Mouse (Mus musculus) adrenal gland, postnatal 14 days (tissue): Measurements from ENCODE around the gene Thsd4. TPM values are rescaled to one million over a fixed set of nuclear protein-coding genes. Genes with fewer than 3 reads are reported as not detected.
"Not testable (repeated sequence)": the region's sequence is repeated elsewhere in the genome, so short reads cannot be mapped to it uniquely, and the experiment has no call there.

Experiments used
- DNase-seq: peaks from one replicate; pipeline ENCODE4 v3.0.0; 2021; ENCODE audit warnings: mixed read lengths
- total RNA-seq: library from RNA; stranded (reverse); gene quantifications from 2 replicates; pipeline ENCODE4 v1.2.3, GENCODE M21; 2021

Thsd4 gene
- total RNA-seq, 1 experiment from 2014 or later, result 7.7 TPM

GRCm38 (mm10) chr9:59945241-59945640 lies 576.6 kb downstream of the Thsd4 start:
- no peak for DNase-seq

- DNase-seq, result no peak
These were observed 578.0 kb downstream of the Thsd4 start for GRCm38 (mm10) chr9:59943826-59944225.

- DNase-seq, result no peak
These were observed 579.3 kb downstream of the Thsd4 start for GRCm38 (mm10) chr9:59942501-59943085.

GRCm38 (mm10) chr9:59941885-59942350 lies 579.9 kb downstream of the Thsd4 start:
- no peak for DNase-seq

- no peak for DNase-seq
These were observed 580.6 kb downstream of the Thsd4 start for GRCm38 (mm10) chr9:59940913-59941884.

- DNase-seq, result no peak
These were observed 582.2 kb downstream of the Thsd4 start for GRCm38 (mm10) chr9:59939691-59940090.

GRCm38 (mm10) chr9:59938529-59938928 lies 583.3 kb downstream of the Thsd4 start:
- no peak for DNase-seq

GRCm38 (mm10) chr9:59935866-59936265 lies 586.0 kb downstream of the Thsd4 start:
- not testable (repeated sequence) for DNase-seq

GRCm38 (mm10) chr9:59930248-59930647 lies 591.6 kb downstream of the Thsd4 start:
- no peak for DNase-seq

Other genes starting within 250 kb of the Thsd4 start
- gene Lrrc49, start 166.1 kb upstream of the Thsd4 start, total RNA-seq, result 21.0 and 24.2 TPM in 2 replicates
- 2.3 and 2.7 TPM in 2 replicates for gene Larp6, start 190.9 kb upstream of the Thsd4 start, total RNA-seq